In the genomic region with DNA sequence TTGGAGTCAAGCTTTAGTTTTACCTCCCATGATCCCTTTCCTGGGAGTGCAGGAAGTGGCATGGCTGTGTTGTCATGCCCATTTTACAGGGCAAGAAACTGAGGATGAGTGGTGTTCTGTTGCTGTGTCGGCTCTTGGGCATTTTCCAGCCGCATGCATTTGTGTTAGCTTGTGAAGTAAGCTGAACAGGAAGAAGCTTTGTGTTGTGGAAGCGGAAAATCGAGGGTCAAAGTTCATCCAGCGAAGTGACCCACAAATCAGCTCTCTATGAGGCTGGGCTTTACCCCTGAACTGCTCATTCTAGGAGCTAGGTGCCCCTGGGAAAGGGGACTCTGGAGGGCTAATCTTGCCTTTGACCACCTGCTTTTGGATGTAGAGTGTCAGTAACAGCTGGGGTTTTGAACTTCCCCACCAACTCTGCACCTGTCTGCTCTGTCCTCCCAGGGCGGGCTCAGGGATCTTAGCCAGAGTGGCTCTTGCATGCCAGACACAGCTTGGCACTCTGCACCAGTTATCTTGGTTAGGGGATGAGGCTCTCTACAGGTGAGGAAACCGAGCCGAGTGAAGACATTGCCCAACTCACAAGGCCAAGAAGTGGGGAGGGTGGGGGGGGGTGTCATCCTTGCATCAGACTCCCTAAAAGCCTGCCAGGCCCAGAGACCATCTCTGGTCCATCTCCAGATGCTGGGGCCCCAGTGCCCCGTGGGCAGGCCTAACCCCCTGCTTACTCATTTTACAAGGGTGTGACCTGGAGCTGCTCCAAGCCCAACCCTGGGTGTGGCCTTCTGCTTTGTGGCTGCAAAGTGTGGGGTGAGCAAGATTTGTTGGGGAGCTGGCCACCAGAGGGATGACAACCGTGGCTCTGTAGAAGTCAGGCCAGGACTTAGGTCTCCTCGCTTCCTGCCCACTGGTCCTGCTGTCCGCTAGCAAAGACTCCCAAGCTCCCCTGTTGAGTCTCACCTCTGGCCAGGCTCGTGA, we compare ENCODE assay signal across 8 mouse cellular contexts. TPM values are rescaled to one million over a fixed set of nuclear protein-coding genes. Genes with fewer than 3 reads are reported as not detected.
DNase-seq lines count a peak whose midpoint lies in the region; ATAC-seq lines count a peak whose summit lies in the region.

No protein-coding gene starts in this region.

- peak; percentile 90 for DNase-seq in heart, embryonic 10.5 days (ENCODE audit: low spot score)
- DNase-seq in heart, adult 8-10 months (ENCODE audit: low spot score): no peak
- DNase-seq in adrenal gland, postnatal 25 days: peak; percentile 64
- no peak for DNase-seq in right cerebral cortex, postnatal 36 days (ENCODE audit: low spot score in 2 of 2)
- no peak for DNase-seq in cerebellum, adult 8-10 months

- H3K4me2 ChIP-seq in hindbrain, embryonic 12.5 days (replicated peaks): peak overlapping the region; percentile 100
- H3K4me2 ChIP-seq in lung, embryonic 16.5 days (ENCODE audit: low read depth, low read length): peak overlapping the region; percentile 90
- peak overlapping the region; percentile 97; the same call in 1 of the 2 replicates for H3K4me2 ChIP-seq in stomach, embryonic 14.5 days (replicated peaks; ENCODE audit: low read depth, low read length)

- H3K4me3 ChIP-seq in heart, embryonic 10.5 days: peak overlapping the region; percentile 71
- 0 out of 2 replicates have a peak overlapping the region, but pooled peaks have one; percentile 68 for H3K4me3 ChIP-seq in hindbrain, embryonic 12.5 days
- peak overlapping the region; percentile 81; the same call in 1 of the 2 replicates for H3K4me3 ChIP-seq in lung, embryonic 16.5 days (ENCODE audit: low read length)
- no peak overlapping the region for H3K4me3 ChIP-seq in stomach, embryonic 14.5 days (ENCODE audit: low read depth, low read length)

- H3K27ac ChIP-seq in heart, embryonic 10.5 days: peak overlapping the region; percentile 88
- H3K27ac ChIP-seq in hindbrain, embryonic 12.5 days: no peak overlapping the region
- peak overlapping the region; percentile 7; the same call in 1 of the 2 replicates for H3K27ac ChIP-seq in lung, embryonic 16.5 days (ENCODE audit: low read length)
- no peak overlapping the region for H3K27ac ChIP-seq in stomach, embryonic 14.5 days (ENCODE audit: low read length)

- ATAC-seq in hindbrain, embryonic 12.5 days (ENCODE audit: low FRiP score): no peak
- no peak; the same call in 1 of the 2 replicates for ATAC-seq in lung, embryonic 16.5 days (ENCODE audit: low read depth)
- ATAC-seq in stomach, embryonic 14.5 days (ENCODE audit: insufficient number of reproducible peaks, insufficient read depth, low FRiP score, low read depth): peak; percentile 56; the same call in 1 of the 2 replicates

- H3K9ac ChIP-seq in hindbrain, embryonic 12.5 days: no peak overlapping the region
- peak overlapping the region; percentile 16 for H3K9ac ChIP-seq in lung, embryonic 16.5 days (ENCODE audit: low read length)
- H3K9ac ChIP-seq in stomach, embryonic 14.5 days (replicated peaks; ENCODE audit: low read depth, low read length): no peak overlapping the region; the same call in 1 of the 2 replicates

- no peaks in the 10 kb centered on the region; the same call in 1 of the 2 replicates for H3K36me3 ChIP-seq in heart, embryonic 10.5 days
- H3K36me3 ChIP-seq in hindbrain, embryonic 12.5 days: no peaks in the 10 kb centered on the region
- H3K36me3 ChIP-seq in lung, embryonic 16.5 days (ENCODE audit: control insufficient read depth, insufficient read depth, low read length): no peaks in the 10 kb centered on the region
- no peaks in the 10 kb centered on the region for H3K36me3 ChIP-seq in stomach, embryonic 14.5 days (ENCODE audit: control insufficient read depth, insufficient read depth, low read length)

- H3K4me1 ChIP-seq in heart, embryonic 10.5 days: peaks cover 56% of the 10 kb centered on the region
- H3K4me1 ChIP-seq in hindbrain, embryonic 12.5 days: peaks cover 50% of the 10 kb centered on the region
- peaks cover 54% of the 10 kb centered on the region for H3K4me1 ChIP-seq in lung, embryonic 16.5 days (replicated peaks; ENCODE audit: control insufficient read depth, insufficient read depth, low read length)
- H3K4me1 ChIP-seq in stomach, embryonic 14.5 days (ENCODE audit: control insufficient read depth, insufficient read depth, low read length): peaks cover 37% of the 10 kb centered on the region

- WGBS in heart, embryonic 10.5 days: 75% methylated on average over 13 of the region's 13 CpGs
- WGBS in hindbrain, embryonic 12.5 days: 68% methylated on average over 13 of the region's 13 CpGs
- WGBS in lung, embryonic 16.5 days: 60% methylated on average over 13 of the region's 13 CpGs
- WGBS in stomach, embryonic 14.5 days: 70% methylated on average over 13 of the region's 13 CpGs

- H3K9me3 ChIP-seq in heart, embryonic 10.5 days: no peaks in the 10 kb centered on the region
- no peaks in the 10 kb centered on the region for H3K9me3 ChIP-seq in hindbrain, embryonic 12.5 days (replicated peaks)
- no peaks in the 10 kb centered on the region for H3K9me3 ChIP-seq in lung, embryonic 16.5 days (ENCODE audit: control insufficient read depth, low read length)
- H3K9me3 ChIP-seq in stomach, embryonic 14.5 days (ENCODE audit: control insufficient read depth, low read depth, low read length): no peaks in the 10 kb centered on the region

- H3K27me3 ChIP-seq in heart, embryonic 10.5 days (ENCODE audit: insufficient read depth, poor library complexity, severe bottlenecking): 0 out of 2 replicates have a peak, but pooled peaks cover 5% of the 10 kb centered on the region
- no peaks in the 10 kb centered on the region; the same call in 1 of the 2 replicates for H3K27me3 ChIP-seq in hindbrain, embryonic 12.5 days
- H3K27me3 ChIP-seq in lung, embryonic 16.5 days (ENCODE audit: control insufficient read depth, insufficient read depth, low read depth, low read length): no peaks in the 10 kb centered on the region
- no peaks in the 10 kb centered on the region for H3K27me3 ChIP-seq in stomach, embryonic 14.5 days (ENCODE audit: control insufficient read depth, insufficient read depth, low read length)

RNA-seq across cellular contexts. Expression of a gene that starts 2.3 kb away (rescaled TPM):
- polyA plus RNA-seq in heart, embryonic 10.5 days (2016; fragmentation: Nextera tagmentation; extraction: Ambion mirVana): 6.3 and 6.6 TPM in 2 replicates
- 1 to 10 TPM in 1 of 4 experiments, under 1 TPM in 3; 0.38 to 2.1 (median 0.59) TPM for total RNA-seq in heart, adult 8-10 months (2022)
- 4.1 and 4.8 TPM in 2 replicates for total RNA-seq in adrenal gland, postnatal 25 days (2021)
- 7.0 and 7.9 TPM in 2 replicates for polyA plus RNA-seq in hindbrain, embryonic 12.5 days (2016; fragmentation: Nextera tagmentation; extraction: Ambion mirVana)
- polyA plus RNA-seq in lung, embryonic 16.5 days (2015; fragmentation: Nextera tagmentation; extraction: Ambion mirVana): 18.4 and 18.8 TPM in 2 replicates
- 3.5 and 4.4 TPM in 2 replicates for polyA plus RNA-seq in stomach, embryonic 14.5 days (2014; fragmentation: Nextera tagmentation; extraction: Ambion mirVana)

RNA-seq across cellular contexts. Expression of a gene that starts 31.2 kb away (rescaled TPM):
- 324 and 492 TPM in 2 replicates for polyA plus RNA-seq in heart, embryonic 10.5 days (2016; fragmentation: Nextera tagmentation; extraction: Ambion mirVana)
- 10 to 100 TPM; 41.4 to 71.3 (median 61.6) TPM for total RNA-seq in heart, adult 8-10 months (2022)
- 59.6 and 78.0 TPM in 2 replicates for total RNA-seq in adrenal gland, postnatal 25 days (2021)
- polyA plus RNA-seq in hindbrain, embryonic 12.5 days (2016; fragmentation: Nextera tagmentation; extraction: Ambion mirVana): 372 and 426 TPM in 2 replicates
- polyA plus RNA-seq in lung, embryonic 16.5 days (2015; fragmentation: Nextera tagmentation; extraction: Ambion mirVana): 560 and 561 TPM in 2 replicates
- 384 and 404 TPM in 2 replicates for polyA plus RNA-seq in stomach, embryonic 14.5 days (2014; fragmentation: Nextera tagmentation; extraction: Ambion mirVana)

RNA-seq across cellular contexts. Expression of a gene that starts 31.7 kb away (rescaled TPM):
- polyA plus RNA-seq in heart, embryonic 10.5 days (2016; fragmentation: Nextera tagmentation; extraction: Ambion mirVana): 3.4 and 3.7 TPM in 2 replicates
- 10 to 100 TPM in 1 of 4 experiments, 1 to 10 TPM in 3; 6.8 to 12.6 (median 9.1) TPM for total RNA-seq in heart, adult 8-10 months (2022)
- total RNA-seq in adrenal gland, postnatal 25 days (2021): 1.8 and 2.8 TPM in 2 replicates
- polyA plus RNA-seq in hindbrain, embryonic 12.5 days (2016; fragmentation: Nextera tagmentation; extraction: Ambion mirVana): 11.6 and 11.8 TPM in 2 replicates
- polyA plus RNA-seq in lung, embryonic 16.5 days (2015; fragmentation: Nextera tagmentation; extraction: Ambion mirVana): 8.2 and 9.1 TPM in 2 replicates
- polyA plus RNA-seq in stomach, embryonic 14.5 days (2014; fragmentation: Nextera tagmentation; extraction: Ambion mirVana): 5.1 and 5.6 TPM in 2 replicates

Comparison
In these comparisons a context has a peak if more than half of its experiments do, and no peak if none do; other contexts are left out.
1. DNase-seq: peak in heart, embryonic 10.5 days (single experiment) and adrenal gland, postnatal 25 days (single experiment); none in heart, adult 8-10 months (single experiment), right cerebral cortex, postnatal 36 days (0 of 2) and cerebellum, adult 8-10 months (single experiment).
2. H3K27ac ChIP-seq: peak in heart, embryonic 10.5 days (single experiment) and lung, embryonic 16.5 days (single experiment); none in hindbrain, embryonic 12.5 days (single experiment) and stomach, embryonic 14.5 days (single experiment).
3. Peak in every context shown above with its lines, with median percentiles within 50 percentile points of each other: H3K4me2 ChIP-seq.